ENCODE assay signal across 8 mouse cellular contexts in genomic region chr6:20037769-20038168, GRCm38 (mm10).
DNase-seq lines count a peak whose midpoint lies in the region.

No protein-coding gene starts in this region.

- intact Hi-C loops in left cerebral cortex, postnatal 36 days (cut with DNase I), result no loop called here

- peak; percentile 10 for DNase-seq in layer of hippocampus, adult 11-12 months (ENCODE audit: low spot score)
- DNase-seq in layer of hippocampus, postnatal 10 days (ENCODE audit: low spot score in 2 of 2), result no peak
- peak; percentile 32 to 50 for DNase-seq in cerebellum, adult 18-20 months
- DNase-seq in heart, adult 9 months (ENCODE audit: low spot score in 2 of 2), result peak; percentile 13 to 34
- peak; percentile 5 to 9 for DNase-seq in left cerebral cortex, postnatal 36 days (ENCODE audit: low spot score in 2 of 2)
- no peak for DNase-seq in spleen, adult 12 weeks (ENCODE audit: low spot score)
- no peak for DNase-seq in spleen, postnatal 14 days (ENCODE audit: low spot score in 2 of 2)
- DNase-seq in gastrocnemius, adult 8-10 months (ENCODE audit: low spot score in 2 of 2), result no peak

Comparison
In these comparisons a context has a peak if more than half of its experiments do, and no peak if none do; other contexts are left out.
1. DNase-seq: peak in layer of hippocampus, adult 11-12 months (single experiment), cerebellum, adult 18-20 months (2 of 2), heart, adult 9 months (2 of 2) and left cerebral cortex, postnatal 36 days (2 of 2); none in layer of hippocampus, postnatal 10 days (0 of 2), spleen, adult 12 weeks (single experiment), spleen, postnatal 14 days (0 of 2) and gastrocnemius, adult 8-10 months (0 of 2).